Mouse (Mus musculus) right cerebral cortex, adult 18-20 months (tissue): ENCODE data around the gene Gm20388.
"Not testable (repeated sequence)": the region's sequence is repeated elsewhere in the genome, so short reads cannot be mapped to it uniquely, and the experiment has no call there.

Source experiments
- DNase-seq: peaks from one replicate; pipeline ENCODE4 v3.0.0; 2022; ENCODE audit warnings: mixed read lengths

Gene Gm20388

DNA sequence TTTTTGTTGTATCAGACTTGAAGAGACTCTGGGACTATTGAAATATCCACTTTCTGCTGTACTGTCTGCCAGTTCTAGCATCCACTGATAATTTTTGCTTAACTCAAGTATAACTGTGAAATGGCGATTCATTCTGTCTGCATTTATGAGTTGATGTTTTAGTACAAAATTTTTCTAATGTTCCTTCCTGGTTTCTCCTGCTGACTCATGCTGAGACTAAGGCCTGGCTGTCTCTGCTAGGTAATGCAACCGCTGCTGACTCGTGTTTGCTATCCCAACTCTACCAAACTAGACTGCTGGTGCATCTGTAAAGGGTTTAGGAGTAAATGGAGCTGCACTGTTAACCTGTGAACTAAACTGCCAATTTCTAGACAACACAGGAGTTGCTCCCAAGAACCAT is 3556.8 kb downstream of the Gm20388 start:
- no peak for DNase-seq

DNA sequence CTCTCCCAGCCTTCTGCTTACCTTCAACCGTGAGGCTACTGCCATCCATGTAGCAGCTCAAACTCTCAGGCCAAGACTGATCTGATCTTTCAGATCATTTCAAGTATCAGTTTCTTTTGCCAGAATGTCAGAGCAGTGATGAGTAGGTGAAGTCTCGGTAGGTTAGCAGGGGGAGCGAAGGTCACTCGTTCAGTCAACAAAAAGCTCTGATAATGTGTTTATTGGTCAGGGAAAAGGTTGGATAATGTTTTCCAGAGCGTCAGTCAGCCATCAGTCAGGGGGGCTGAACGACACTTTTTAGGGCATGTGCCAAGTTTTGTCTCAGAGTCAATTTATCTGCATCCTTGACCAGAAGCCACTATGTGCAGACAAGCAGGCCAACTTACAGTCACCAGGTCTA is 3562.3 kb downstream of the Gm20388 start:
- DNase-seq, result not testable (repeated sequence)

DNA sequence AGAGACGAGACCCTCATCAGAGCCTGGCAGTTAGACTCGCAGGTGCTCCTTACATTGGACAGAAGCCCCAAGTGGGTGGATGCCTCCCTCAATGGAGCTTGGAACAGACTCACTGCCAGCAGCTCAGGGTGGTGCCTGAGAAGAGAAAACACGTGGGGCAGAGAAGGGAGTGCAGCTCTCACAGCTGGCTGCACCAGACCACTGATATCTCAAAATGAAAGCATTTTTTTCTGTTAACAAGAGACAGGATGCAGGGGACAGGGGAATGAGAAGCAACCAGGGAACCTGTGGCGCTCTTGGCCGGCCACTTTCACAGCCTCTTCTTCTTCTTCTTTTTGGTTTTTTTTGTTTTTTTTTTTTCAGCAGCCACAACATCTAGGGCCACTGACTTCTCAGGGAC is 3563.9 kb downstream of the Gm20388 start:
- DNase-seq, result not testable (repeated sequence)

DNA sequence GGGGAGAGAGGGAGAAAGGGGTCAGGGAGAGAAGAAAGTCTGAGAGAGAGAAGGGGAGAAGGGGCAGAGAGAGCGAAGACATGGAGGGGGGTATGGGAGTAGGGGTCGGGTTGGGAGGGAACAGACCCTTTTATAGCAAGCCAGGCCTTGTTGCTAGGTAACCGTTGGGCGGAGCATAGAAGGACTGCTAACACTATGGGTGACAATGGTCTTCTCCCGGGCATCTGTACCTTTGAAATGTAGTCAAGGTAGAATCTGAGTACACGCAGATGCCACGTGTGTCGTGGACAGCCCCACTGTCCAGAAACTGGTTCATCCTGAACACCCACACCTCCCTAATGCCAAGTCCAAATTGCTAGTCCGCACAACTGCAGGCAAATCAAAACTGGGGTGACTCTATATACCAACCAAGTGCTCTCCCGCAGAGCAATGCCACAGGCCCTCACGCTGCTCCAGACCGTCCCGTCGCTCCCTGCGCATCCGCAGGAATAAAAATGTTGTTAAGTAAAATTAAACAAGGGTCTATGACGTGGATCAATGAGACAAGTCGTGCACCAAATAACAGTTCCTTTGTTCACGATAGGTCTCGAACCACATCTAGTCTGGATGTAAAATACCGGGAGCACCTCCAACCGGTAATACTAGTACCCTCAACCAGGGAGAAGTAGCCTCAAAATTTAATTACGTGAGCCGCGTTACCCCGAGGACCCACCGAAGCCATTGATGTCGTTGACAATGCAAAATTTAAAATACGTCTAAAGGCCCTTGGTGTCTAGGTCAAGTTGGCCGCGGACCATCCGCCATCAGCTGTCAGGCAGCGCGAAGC is 3566.5 kb downstream of the Gm20388 start:
- no peak for DNase-seq

DNA sequence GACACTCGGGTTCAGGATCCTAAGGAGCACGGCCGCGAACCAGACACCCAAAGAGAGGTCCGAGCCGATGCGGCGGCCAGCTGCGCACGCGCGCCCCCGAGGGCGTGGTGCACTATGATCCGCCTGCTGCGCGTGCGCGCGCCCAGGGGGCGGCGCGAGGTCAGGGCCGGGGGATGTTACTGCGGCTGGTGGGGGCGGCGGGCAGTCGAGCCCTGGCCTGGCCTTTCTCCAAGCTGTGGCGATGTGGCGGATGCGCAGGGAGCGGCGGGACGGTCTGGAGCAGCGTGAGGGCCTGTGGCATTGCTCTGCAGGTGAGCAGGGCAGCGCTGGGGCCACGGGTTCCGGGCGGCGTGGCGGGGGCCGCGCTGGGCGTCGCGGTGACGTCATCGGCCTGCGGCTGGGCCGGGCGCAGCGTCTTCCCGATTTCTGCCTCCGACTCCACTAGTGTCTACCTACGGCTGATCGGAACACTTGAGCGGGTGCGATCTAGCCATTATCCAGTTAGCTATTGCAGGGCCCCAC is 3567.2 kb downstream of the Gm20388 start, which contains the start of gene Afg3l1:
Gene Afg3l1 (plus strand): TSS at position 167 of the 522 bp plus-strand sequence.
- DNase-seq, result peak; percentile 95

DNA sequence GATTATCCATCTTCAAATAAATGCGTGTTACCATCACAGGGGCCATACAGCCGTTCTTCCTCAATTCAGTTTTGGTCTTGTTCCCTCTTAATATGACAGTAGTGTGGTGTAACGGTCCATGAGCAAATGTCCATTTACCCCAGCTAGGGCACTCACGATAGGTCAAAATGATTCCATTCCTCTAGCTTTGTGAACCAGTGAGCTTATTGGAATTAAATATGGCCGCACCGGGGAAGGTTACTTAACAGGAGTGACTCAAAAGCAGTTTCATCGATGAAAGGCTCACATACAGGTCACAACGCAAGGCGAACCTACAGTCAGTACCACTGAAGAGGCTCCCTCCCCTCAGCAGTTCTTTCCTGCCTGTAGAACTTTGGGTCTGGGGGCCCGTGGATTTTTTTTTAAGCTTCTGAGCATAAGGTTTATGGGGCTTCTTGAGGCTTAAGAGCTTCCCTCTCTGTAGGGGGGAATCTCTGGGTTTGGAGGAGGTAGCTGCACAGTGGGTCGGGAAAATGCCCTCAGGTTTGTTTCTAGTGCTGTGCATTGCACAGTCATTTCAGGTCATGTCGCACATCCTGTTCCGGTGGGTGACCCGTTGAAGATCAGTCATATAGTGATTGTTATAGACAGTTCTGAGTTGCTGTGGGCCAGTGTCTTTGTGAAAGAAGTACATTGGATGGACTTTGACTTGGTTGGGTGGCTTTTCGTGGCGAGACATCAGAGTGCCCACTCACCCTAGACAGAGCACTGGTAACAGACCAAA is 3568.0 kb downstream of the Gm20388 start:
- no peak for DNase-seq

DNA sequence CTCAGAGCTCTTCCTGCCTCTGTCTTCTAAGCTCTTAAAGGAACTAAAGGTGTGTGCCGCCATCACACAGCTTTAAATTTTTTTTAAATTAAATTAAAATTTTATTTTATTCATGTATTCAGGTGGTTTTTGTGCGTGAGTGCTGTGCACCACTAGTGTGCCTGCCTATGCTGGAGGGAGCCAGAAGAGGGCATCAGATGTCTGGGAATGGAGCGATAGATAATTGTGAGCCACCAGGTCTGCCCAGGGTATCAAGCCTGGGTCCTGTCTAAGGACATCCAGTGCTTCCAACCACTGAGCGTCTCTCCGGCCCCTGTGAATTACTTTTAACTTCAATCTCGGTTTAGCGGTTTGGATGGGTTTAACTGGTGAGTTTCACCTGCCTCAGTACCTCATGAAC is 3572.0 kb downstream of the Gm20388 start:
- DNase-seq, result no peak

DNA sequence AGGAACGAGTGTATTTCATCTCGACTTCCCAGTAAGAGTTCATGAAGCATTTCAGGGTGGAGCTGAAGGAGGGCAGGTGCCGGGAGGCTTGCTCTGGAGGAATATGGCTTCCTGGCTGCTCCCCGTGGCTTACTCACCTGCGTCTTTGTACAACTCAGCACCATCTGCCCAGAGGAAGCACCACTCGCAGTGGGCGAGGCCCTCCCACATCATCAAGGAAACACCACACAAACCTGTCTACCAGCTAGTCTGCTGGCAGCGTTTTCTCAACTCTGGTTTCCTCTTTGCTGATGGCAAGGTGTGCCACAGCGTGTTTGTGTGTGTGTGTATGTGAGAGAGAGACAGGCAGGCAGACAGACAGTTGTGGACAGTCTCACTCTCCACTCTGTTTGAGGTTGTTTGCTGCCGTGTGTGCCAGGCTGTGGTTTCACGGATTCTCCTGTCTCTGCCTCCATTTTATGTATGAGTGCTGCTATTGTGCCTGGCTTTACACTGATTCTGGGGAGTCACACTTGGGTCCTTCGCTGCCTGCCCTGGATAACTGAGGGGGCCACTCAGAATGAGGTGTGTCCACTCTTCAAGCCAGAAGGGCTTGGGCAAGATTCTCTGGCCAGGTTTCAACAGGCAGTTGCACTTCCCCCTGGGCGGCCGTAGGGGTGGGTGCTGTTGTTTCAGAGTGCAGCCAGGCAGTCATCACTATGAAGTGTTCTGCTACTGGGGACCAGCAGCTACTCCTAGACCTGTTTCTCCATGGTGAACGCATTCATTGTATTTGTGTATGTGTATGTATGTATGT is 3580.8 kb downstream of the Gm20388 start:
- DNase-seq, result no peak

DNA sequence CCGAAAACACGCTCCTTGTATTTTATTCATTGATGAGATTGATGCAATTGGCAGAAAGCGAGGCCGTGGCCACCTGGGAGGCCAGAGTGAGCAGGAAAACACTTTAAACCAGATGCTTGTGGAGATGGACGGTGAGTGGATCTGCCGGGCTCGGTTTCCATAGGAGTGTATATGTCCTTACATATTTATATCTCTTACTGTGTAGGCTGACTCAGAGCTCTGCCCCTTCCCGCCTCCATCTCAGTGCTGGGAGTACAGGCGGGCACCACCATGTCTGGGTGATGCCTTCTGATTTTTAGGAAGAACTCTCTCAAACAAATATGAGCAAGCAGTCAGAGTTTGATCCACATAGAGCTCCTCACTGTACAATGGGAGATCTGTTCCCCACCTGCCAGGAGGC is 3582.3 kb downstream of the Gm20388 start:
- no peak for DNase-seq

DNA sequence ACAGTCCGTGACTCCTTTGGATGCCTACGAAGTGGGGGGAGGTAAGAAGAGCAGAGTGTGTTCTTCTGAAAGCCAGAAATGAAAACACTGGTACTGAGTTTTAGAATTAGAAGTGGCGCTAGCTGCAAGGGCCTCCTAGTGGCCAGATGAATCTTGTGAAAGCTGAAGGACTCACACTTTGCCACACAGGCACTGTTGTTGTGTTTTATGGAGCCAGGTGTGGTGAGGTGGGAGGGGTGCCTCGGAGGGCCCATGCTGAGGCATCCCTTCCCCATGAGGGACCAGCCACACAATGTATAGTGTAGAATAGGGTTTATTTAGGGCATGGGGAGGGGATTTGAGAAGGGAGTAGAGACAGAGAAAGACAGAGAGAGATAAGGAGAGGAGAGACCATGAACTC is 3587.1 kb downstream of the Gm20388 start:
- DNase-seq, result no peak

DNA sequence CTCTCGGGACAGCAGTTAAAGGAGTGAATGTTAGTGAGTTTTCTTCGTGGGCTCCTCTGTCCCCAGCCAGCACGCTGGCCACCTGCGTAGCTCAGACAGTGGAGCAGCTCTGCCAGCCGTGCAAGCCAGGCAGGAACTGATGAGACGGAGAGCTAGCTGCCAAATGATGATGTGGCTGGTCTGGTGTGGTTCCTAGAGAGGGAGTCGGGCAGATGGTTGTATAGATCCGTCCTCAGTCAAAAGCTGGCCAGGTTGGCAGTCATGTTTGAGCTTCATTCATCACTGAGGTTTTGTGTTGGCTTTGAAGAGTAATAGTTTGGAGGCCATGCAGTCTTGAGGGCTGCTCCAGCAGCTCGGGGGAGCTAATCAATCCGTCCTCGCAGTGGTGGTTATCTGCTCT is 3588.3 kb downstream of the Gm20388 start:
- no peak for DNase-seq

DNA sequence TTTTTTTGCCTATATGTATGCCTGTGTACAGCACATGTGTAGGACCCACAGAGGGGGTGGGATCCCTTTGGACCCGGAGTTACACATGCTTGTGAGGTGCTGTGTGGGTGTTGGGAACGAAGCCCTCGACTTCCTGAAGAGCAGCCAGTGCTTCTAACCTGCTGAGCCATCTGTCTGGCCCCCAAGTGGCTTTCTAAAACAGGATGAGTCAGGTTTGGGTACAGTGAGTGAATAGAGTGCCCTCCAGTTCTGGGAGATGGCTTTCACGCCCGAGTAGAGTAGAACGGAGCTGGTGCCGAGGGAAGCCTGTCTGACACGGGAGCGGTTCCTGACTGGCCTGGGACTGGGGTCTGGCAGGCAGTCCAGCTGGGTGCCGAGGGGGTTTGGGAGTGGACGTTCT is 3588.9 kb downstream of the Gm20388 start:
- DNase-seq, result peak; percentile 43

DNA sequence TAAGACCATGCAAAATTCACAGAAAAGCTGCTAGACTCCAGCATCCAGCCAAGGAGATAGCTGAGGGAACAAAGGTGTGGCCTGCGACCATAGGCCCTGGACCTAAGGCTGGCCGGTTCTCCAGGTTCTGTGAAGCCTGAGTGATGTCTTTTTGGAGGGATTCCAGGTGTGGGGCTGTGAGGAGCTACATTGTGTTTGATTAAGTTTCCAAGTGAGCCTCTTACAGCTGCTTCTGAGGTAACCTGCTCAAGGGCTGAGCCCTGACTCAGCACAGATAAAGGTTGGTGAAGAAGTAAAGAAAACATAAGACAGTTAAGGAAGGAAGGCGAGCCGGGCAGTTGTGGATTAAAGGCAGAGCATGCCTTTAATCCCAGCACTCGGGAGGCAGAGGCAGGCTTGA is 3591.6 kb downstream of the Gm20388 start:
- no peak for DNase-seq

DNA sequence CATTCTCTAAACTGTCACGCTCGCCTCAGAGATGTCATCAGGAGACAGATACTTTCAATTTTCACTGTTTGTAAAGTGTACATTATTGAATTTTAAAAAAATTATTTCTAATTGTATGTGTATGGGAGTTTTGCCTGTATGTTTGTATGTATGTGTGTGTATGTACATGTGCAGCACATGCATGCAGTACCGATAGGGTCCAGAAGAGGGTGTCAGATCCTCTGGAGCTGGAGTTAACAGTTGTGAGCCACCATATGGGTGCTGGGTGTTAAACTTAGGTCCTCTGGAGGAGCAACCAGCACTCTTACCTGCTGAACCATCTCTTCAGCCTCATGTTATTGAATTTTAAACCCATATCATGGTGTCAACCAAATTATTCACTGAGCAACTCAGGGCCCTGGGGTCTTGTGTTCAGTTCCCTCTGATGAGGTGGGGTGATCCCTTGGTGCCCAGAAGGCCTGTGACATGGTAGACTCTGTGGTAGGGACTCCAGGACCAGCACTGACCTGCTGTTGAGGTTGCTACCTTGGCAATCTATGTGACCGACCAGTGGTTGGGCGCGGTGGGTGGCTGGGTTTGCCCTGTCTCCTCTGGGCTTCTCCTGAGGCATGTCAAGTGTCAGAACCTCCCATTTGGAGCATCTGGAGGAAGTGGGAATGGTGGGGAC is 3593.3 kb downstream of the Gm20388 start:
- DNase-seq, result no peak

DNA sequence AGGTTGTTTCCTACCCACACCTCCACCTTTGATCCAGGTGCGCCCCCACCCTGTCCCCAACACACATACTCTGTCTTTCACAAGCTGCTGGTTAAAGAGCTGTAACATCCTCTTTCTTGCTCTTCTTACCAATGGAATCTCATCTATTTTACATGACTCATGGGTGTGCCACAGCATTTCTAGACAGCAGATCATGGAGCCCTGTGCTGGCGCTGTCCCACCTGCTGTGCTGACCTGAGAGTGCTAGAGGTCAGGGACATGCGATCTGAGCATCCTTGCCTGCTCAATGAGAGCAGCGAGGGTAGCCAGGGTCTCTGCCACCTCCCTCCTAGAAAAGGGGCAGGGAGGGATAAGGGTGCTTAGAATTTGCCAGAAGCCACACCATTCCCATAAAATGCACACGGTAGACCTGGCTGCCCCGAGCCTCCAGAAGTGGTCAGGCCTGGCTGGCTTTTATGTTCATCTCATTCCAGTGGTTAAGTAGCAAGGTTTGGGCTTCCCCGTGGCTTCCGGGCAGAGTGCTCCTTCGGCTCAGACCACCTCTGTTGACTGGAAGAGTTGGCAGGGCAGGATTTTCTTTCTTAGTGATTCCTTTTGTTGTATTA is 3594.1 kb downstream of the Gm20388 start:
- DNase-seq, result no peak

DNA sequence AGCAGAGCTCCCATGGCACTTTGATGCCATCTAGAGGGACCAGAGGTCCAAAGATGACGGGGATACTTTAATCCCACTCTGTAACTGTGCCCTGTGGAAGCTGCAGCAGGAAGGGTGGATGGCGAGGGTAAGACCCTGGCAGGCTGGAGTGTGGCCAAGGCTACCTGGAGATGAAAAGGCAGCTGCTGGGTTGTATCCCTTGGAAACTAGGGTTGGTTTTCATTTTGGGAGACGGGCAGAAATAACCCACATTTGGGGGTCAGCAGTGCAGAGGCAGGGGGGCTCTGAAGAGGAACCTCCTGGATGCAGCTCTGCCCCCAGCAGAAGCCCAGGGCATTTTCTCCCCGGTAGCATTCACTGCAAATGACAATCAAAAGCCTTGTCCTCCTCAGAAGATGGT is 3594.6 kb downstream of the Gm20388 start:
- DNase-seq, result no peak

DNA sequence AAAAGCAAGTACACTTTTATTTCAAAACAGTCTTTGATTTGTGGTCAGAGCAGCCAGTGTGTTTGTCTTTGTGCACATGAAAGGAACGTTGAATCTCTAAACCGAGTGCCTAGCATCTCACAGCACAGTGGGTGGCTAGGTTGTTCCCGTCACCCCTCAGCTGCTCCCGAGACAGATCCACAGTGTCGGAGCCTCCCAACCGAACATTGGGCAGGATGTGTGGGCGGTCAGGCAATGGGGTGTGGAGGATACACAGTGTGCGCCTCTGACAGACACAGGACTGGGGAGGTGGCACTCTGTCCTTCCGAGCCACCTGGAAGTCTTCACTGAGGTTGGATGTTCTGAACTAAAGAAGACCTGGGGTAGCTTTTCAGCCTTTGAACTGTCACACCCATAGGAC is 3595.1 kb downstream of the Gm20388 start:
- DNase-seq, result no peak

DNA sequence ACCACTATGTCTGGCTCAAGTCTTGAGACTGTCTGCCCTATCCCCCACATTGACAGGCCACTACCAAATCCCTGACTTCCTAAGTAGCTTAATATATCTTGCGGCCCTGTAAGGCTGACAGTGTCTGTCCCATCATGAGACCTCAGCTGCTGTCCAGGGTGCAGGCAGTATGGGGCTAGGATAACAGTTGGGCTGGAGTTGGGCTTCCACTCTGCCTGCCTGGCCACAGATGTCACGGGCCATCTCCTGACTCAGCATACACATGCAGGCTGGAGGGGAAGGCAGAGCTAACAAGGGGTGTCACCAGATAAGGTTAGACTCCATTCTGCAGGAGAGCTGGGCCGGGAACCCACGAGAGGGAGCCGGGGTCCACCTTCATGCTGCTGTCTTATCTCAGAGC is 3596.5 kb downstream of the Gm20388 start:
- no peak for DNase-seq

DNA sequence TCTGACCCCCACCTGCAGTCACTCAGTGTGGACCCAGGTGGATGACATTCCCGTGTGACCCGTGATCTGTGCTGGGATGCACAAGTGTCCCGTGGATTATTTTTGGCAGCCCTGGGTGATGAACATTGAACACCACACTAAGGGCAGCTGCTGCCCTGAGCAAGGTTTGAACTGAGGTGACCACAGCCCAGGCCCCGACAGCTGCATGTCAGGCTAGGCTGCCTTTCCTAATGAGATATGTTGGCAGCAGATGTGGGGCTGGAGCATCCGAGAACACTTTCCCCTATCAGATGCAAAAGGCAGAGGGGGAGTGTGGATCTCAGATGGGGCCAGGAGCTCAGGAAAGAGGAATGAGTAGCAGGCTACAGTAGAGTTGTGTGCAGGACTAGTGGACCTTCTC is 3600.2 kb downstream of the Gm20388 start:
- DNase-seq, result no peak

DNA sequence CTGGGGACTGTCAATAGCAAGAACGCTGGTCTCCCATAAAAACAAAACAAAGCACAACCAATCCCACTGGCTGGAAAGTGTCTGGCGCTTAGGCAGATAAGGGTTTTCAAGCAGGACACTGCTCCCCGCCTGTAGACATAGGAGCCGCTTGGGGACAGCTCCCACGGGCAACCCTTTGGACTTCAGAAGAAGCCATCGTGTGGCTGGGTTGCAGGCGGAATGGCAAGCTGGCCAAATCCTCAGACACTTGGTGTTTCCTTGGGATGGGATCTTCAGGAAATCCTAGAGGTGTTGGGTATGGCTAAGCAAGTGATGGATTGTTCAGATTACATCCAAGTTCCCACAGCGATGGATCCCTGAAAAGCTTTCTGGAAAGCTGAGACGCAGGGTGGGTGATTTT is 3603.5 kb downstream of the Gm20388 start:
- DNase-seq, result no peak

DNA sequence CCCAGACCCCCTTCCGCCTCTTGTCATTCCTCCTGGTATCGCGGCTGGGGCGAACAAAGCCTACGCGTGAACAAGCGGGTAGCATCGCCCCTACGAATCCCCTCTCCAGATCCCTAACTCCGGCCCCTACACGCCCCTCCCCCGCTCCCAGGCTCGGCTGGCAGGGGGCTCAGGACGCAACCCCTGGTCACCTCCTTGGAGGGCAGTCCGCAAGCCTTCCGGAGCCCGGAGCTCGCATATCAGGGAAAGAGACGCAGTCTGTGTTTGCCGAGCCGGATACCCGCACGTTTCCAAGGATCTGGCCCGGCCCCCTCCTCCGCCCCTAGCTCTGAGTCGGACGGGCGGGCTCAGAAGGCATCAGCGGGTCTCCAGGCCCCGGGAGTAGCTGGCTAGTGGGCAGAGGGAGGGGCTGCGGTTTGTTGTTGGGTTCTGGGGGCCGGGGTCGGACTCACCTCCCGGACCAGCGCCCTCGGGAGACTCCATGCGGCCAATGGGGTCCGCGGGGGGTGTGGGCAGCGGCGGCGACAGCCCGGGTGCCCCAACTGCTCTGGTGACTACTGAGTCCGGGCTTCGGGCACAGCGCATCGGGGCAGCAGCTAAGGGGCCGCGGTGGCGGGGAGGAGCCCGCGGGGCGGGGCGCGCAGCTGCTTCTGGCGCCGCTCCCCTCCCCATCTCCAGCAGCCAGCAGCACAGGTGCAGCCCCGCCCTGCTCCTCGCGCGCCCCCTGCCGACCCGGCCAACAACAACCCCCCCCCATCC is 3604.3 kb downstream of the Gm20388 start, which contains the start of gene Dbndd1:
Gene Dbndd1 (minus strand): TSS at position 683 of the 759 bp plus-strand sequence.
- DNase-seq, result peak; percentile 74
